Mouse (Mus musculus) heart, postnatal 0 days (tissue): ENCODE data around the gene Ube2j2.

Experiments used
- CTCF ChIP-seq: IDR thresholded peaks from 2 replicates; pipeline ENCODE4 v1.5.1; 2016; ENCODE audit warnings: antibody characterized with exemption, control low read depth, low read depth
- EP300 ChIP-seq: IDR thresholded peaks from 2 replicates; pipeline ENCODE4 v1.6.1; 2016; ENCODE audit warnings: antibody characterized with exemption, low read depth

GRCm38 (mm10) chr4:155895826-155896225, 47.8 kb upstream of the Ube2j2 start:
- TF ChIP-seq EP300 (no peak), CTCF (no peak)
